Mouse (Mus musculus) frontal cortex, postnatal 36 days (tissue): ENCODE measurements at regions not wholly inside any gene's neighbourhood (a gene's known extent, or its start where the extent isn't known, plus 50 kb on each side); places are given as distances from the start of the nearest gene placed in this dataset.
A peak's percentile ranks its signal among the peaks of the same experiment; 100 is the strongest.

Experiments used
- DNase-seq, 2 experiments: peaks; one replicate each; pipeline ENCODE4 v3.0.0; 2022; ENCODE audit warnings: low spot score in 2 of 2

DNA sequence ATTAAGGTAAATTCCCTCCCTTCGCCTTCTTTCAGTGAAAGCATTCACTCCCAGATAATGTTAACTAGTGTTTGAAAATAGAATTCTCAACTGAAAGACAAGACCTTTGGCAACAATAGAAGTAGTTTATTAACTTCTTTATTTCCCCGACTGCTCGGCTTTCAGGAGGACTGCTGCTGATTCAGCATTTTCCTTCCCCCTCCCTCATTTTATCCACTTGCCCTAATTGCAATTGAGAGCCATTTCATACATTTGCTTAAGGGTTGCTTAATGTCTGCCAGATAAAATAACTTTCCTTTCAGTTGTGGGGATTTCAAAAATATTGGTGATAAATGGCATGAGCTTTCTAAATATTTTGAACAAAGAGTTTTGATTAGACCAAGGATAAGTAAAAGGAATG, 744.5 kb downstream of the Brinp3 start:
- DNase-seq: no peak

DNA sequence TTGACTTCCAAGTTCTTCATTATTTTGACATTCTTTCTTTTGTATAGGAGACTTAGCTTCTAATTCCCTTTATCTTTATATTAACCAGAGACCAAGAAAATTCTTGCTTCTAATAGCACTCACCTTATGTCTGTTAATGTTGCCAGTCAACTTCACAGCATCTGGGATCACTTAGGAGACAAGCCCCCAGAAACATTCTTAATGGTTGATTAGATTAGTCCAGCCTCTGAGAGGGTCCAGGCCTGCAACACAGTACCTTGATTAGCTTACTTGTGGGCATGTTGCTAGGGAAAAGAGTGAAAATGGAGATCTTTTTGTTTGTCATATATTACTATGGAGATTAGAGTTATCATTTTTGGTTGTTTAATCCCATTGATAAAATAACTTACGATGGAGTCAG, 778.8 kb downstream of the Brinp3 start:
- DNase-seq: no peak

DNA sequence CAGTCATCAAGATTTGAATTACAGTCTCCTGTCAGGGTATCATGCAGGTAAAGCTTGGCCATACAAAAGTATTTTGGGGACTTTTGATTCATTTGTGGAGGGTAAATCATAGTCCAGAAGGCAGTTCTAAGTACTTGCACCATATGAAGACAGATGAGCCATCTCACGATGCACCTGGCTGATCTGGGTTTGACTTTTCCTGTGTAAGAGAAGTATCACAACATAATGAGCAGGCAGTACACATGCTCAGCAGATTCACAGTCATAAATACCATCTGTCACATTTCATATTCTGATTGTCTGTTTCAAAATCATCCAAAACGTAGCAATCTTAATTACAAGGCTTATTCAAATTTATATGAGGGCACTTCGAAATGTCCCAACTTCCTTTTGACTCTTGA, 796.6 kb downstream of the Brinp3 start:
- DNase-seq: no peak

DNA sequence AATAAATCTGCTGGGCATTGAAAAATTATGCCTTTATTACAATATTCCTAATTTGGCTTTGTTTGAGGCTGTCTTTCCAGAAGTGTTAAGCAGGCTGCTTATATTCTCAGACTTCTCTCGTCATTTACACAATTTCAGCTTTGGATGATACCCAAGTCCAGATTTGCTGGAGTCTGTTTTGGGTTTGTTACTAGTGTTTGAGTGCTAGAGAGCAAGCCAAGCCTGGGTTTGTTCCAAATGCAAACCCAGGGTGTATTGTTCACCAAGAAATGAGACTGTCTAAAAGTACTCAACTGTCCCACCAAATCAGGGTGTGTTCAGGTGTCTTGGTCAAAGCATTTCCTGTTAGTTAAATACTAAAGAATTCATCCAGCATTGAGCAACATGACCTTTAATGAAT, 814.7 kb downstream of the Brinp3 start:
- peak in 1 of 2 experiments; percentile 29 for DNase-seq

DNA sequence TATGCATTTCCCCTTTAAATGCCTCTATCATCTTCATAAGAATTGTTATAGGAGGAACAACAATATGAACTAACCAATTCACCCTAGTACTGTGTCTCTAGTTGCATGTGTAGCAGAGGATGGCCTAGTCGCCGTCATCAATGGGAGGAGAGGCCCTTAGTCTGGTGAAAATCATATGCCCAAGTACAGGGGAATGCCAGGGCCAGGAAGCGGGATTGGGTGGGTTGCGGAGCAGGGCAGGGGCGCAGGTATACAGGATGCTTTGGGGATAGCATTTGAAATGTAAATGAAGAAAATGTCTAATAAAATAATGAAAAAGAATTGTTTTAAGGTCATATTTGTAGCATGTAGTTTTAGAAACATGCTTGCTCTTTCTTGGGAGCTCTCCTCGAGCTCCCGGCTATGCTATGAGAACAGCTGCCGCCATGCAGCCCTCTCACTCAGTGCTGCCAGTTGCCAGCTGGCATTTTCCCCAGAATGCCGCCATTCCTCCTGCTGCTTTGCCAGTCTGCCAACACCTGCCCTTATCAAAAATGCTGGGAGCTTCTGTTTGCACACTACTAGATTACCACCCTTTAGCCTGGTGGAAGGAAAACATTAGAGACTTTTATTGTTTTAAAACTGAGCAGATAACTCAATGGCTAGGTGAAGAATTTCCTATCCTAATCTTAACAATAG, 848.9 kb downstream of the Brinp3 start:
- DNase-seq: peak; percentile 68 to 73

DNA sequence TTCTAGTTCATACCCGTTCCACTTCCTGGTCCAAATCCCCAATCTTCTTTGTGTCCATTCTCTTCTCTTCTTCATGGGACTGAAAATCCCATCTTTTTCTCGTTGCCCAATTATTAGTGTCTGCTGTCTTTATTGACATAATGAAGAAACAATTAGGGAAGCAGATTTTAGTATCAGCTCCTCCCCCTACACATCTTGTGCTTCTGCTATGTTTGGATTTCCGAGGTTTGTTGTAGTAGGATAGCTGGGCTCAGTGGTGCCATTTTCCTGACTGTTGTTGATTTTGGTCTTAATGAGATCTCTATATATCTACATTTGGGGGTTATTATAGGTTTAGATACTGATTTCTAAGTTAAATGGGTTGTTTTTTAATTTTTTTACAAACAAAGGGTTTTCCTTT, 849.5 kb downstream of the Brinp3 start:
- DNase-seq: no peak
